Mouse (Mus musculus): Measurements from ENCODE around the gene Relb. TPM values are rescaled to one million over a fixed set of nuclear protein-coding genes. Genes with fewer than 3 reads are reported as not detected.

The Relb gene
- total RNA-seq (2014; rRNA removed) (6.5 and 6.9 TPM in 2 replicates), polyA plus RNA-seq (2015; fragmentation: Nextera tagmentation; extraction: Ambion mirVana) (4.5 and 5.4 TPM in 2 replicates)

DNA sequence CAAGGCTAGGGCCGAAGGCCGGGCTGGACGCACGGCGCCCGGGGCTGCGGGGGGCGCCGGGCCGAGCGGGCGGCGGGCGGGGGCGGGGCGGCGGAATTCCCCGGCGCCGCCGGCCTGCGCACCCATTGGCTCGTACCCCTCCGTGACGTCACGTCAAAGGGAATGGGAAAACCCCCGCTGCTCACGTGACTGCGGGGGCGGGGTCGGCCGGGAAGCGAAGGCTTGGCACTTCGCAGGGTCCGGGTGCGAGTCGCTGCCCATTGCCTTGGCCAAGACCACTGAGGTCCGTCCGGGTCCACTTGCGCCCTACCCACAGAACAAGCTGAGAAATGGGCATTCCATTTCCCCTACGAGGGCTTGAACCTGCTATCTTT is at the start of gene Relb:
Relb (minus strand) TSS at position 78 of the 374 bp plus-strand sequence.
- no peaks in the 10 kb centered on the region for H3K4me1 ChIP-seq (ENCODE audit: insufficient read depth)
- WGBS: 4% methylated on average over 39 of the region's 41 CpGs
- H3K36me3 ChIP-seq (ENCODE audit: insufficient read depth): peaks cover 20% of the 10 kb centered on the region
- H3K4me3 ChIP-seq (ENCODE audit: low read depth, low read length): peak within 1 kb of the TSS; percentile 76
- H3K27me3 ChIP-seq (ENCODE audit: insufficient read depth, low read length): no peaks in the 10 kb centered on the region
- H3K4me2 ChIP-seq (ENCODE audit: low read depth): peak within 1 kb of the TSS; percentile 92
- H3K27ac ChIP-seq (ENCODE audit: low read depth, low read length): peak within 1 kb of the TSS; percentile 57; the same call in 1 of the 2 replicates
- DNase-seq (peak; percentile 92), ATAC-seq (peak; percentile 85)
- TF ChIP-seq CTCF (IDR thresholded peaks at IDR 0.05; ENCODE audit: low read depth): no peak
- peak within 1 kb of the TSS; percentile 49 for H3K9ac ChIP-seq
- H3K9me3 ChIP-seq (ENCODE audit: low read length): no peaks in the 10 kb centered on the region

DNA sequence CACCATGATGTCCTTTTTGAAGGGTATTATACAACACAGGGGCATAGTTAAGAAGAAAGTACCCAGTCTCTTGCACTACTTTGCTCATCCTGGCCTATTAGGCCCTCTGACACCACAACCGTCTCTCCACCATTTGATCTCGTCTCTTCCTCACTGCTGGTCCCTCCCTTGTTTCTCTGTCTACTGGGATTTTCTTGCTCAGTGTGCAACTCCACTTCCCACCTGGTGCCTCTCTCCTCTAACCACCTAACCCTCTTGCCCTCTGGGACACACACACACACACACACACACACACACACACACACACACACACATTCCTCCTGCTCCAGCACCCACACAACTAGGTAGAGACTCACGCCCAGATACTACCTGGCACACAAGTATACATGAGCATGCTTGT is 49.7 kb upstream of the Relb start:
- no peak overlapping the region for H3K4me3 ChIP-seq (ENCODE audit: low read depth, low read length)
- no peak for TF ChIP-seq CTCF (IDR thresholded peaks at IDR 0.05; ENCODE audit: low read depth)
- WGBS: 89% methylated on average over 3 of the region's 3 CpGs
- ATAC-seq: no peak
- no peak for DNase-seq
- no peaks in the 10 kb centered on the region for H3K27me3 ChIP-seq (ENCODE audit: insufficient read depth, low read length)
- H3K4me1 ChIP-seq (ENCODE audit: insufficient read depth): no peaks in the 10 kb centered on the region
- H3K27ac ChIP-seq (ENCODE audit: low read depth, low read length): no peak overlapping the region
- no peaks in the 10 kb centered on the region for H3K9me3 ChIP-seq (ENCODE audit: low read length)
- no peaks in the 10 kb centered on the region for H3K36me3 ChIP-seq (ENCODE audit: insufficient read depth)
- no peak overlapping the region for H3K9ac ChIP-seq
- H3K4me2 ChIP-seq (ENCODE audit: low read depth): no peak overlapping the region

DNA sequence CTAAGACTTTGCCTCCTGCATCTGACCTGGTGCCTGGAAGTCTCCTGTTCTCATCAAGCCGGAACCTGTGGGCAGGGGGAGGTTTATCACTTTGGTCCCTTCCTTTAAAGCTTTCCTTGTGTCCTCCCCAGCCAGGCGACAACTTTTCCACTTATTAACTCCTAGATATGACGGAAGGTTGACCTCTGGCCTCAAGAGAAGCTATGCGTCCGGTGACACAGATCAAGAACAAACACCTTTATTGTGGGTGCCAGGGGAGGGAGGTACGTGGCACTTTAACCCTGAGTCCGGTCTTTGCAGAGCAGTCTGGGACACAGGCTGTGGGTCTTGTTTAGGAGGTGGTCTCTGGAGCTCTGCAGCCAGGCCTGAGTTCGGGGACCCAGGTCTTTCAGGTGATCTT is 48.6 kb upstream of the Relb start, which contains the start of gene Apoc2:
Apoc2 (minus strand) TSS at position 70 of the 400 bp plus-strand sequence.
- ATAC-seq: no peak

DNA sequence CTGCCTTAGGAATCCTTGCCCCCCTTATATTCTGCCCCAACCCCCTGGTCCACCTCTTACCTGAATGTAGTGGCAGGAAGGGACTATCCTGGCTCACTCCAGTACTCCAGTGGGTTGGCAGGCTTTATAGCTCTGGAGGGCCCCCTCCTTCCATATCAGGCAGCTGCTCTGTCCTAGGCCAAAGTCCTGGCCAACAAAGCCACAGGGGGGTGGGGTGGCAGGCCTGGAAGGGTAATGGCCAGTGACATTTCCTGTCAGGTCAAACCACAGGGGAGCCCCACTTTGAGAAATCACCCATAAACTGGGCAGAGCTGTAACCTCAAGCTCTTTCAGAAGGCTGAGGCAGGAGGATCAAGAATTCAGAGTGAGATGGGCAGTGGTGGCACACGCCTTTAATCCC is 47.4 kb upstream of the Relb start:
- H3K4me2 ChIP-seq (ENCODE audit: low read depth): no peak overlapping the region
- H3K9me3 ChIP-seq (ENCODE audit: low read length): no peaks in the 10 kb centered on the region
- DNase-seq: no peak
- H3K36me3 ChIP-seq (ENCODE audit: insufficient read depth): no peaks in the 10 kb centered on the region
- 80% methylated on average over 1 of the region's 1 CpGs for WGBS
- H3K4me1 ChIP-seq (ENCODE audit: insufficient read depth): no peaks in the 10 kb centered on the region
- H3K9ac ChIP-seq: no peak overlapping the region
- no peak overlapping the region for H3K27ac ChIP-seq (ENCODE audit: low read depth, low read length)
- no peak for ATAC-seq
- no peak for TF ChIP-seq CTCF (IDR thresholded peaks at IDR 0.05; ENCODE audit: low read depth)
- no peak overlapping the region for H3K4me3 ChIP-seq (ENCODE audit: low read depth, low read length)
- no peaks in the 10 kb centered on the region for H3K27me3 ChIP-seq (ENCODE audit: insufficient read depth, low read length)

More for the DNA sequence above, 48.6 kb upstream of the Relb start, which contains the start of gene Apoc2:
- no peaks in the 10 kb centered on the region for H3K36me3 ChIP-seq (ENCODE audit: insufficient read depth)
- H3K9me3 ChIP-seq (ENCODE audit: low read length): no peaks in the 10 kb centered on the region
- no peaks in the 10 kb centered on the region for H3K4me1 ChIP-seq (ENCODE audit: insufficient read depth)
- no peak within 1 kb of the TSS for H3K4me3 ChIP-seq (ENCODE audit: low read depth, low read length)
- DNase-seq: no peak
- no peaks in the 10 kb centered on the region for H3K27me3 ChIP-seq (ENCODE audit: insufficient read depth, low read length)
- no peak within 1 kb of the TSS for H3K27ac ChIP-seq (ENCODE audit: low read depth, low read length)
- TF ChIP-seq CTCF (IDR thresholded peaks at IDR 0.05; ENCODE audit: low read depth): no peak
- no peak within 1 kb of the TSS for H3K9ac ChIP-seq
- no peak within 1 kb of the TSS for H3K4me2 ChIP-seq (ENCODE audit: low read depth)
- 81% methylated on average over 8 of the region's 8 CpGs for WGBS

DNA sequence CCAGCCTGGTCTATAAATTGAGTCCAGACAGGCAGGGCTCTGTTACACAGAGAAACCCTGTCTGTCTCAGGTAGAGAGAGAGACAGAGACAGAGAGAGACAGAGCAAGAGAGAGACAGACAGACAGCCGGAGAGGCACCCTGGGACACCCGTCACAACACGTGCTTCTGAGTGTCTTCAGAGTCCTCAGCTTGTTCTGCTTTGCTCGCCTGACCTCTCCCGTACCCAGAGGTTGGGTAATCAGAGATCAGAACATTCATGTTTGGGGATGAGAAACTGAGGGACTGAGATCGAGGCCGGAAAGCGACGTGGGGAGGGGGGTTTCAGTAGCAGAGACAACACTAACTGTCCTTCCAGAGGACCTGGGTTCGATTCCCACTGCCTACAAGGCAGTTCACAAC is 46.6 kb upstream of the Relb start:
- WGBS: 88% methylated on average over 10 of the region's 10 CpGs
- ATAC-seq: no peak
- no peaks in the 10 kb centered on the region for H3K4me1 ChIP-seq (ENCODE audit: insufficient read depth)
- H3K36me3 ChIP-seq (ENCODE audit: insufficient read depth): no peaks in the 10 kb centered on the region
- TF ChIP-seq CTCF (IDR thresholded peaks at IDR 0.05; ENCODE audit: low read depth): no peak
- H3K27ac ChIP-seq (ENCODE audit: low read depth, low read length): no peak overlapping the region
- no peak for DNase-seq
- H3K9me3 ChIP-seq (ENCODE audit: low read length): no peaks in the 10 kb centered on the region
- no peak overlapping the region for H3K4me3 ChIP-seq (ENCODE audit: low read depth, low read length)
- no peak overlapping the region for H3K9ac ChIP-seq
- H3K4me2 ChIP-seq (ENCODE audit: low read depth): no peak overlapping the region
- no peaks in the 10 kb centered on the region for H3K27me3 ChIP-seq (ENCODE audit: insufficient read depth, low read length)

DNA sequence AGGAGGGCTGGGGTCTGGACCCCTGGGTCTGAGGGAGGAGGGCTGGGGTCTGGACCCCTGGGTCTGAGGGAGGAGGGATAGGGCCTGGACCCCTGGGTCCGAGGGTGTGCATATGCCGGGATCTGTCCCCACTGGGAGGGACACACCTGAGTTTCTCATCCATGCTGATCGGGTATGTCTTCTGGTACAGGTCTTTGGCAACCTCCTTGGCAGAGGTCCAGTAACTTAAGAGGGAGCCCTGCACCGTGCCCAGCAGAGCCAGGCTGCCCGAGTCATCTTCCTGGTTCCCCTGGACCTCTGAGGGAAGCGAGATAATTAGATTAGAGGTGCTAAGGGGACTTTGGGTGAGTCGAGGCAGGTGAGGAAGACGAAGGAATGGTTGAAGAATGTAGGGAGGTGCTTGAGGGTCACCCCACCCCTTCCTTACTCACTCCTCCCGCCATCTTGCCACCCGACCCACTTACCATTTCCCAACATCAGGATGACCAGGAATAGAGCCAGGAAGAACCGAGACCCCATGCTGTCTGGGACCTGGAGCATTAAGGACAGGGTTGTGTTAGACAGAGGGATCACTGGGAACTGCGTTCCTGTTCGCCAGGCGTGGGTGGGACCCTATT is 44.0 kb upstream of the Relb start:
- Histone ChIP-seq H3K4me2 (ENCODE audit: low read depth) (no peak overlapping the region), H3K27ac (ENCODE audit: low read depth, low read length) (no peak overlapping the region), H3K27me3 (ENCODE audit: insufficient read depth, low read length) (no peaks in the 10 kb centered on the region), H3K9ac (no peak overlapping the region), H3K36me3 (ENCODE audit: insufficient read depth) (no peaks in the 10 kb centered on the region), H3K4me3 (ENCODE audit: low read depth, low read length) (no peak overlapping the region), H3K4me1 (ENCODE audit: insufficient read depth) (no peaks in the 10 kb centered on the region), H3K9me3 (ENCODE audit: low read length) (no peaks in the 10 kb centered on the region)
- DNase-seq (no peak), ATAC-seq (no peak)
- TF ChIP-seq CTCF (IDR thresholded peaks at IDR 0.05; ENCODE audit: low read depth): no peak
- WGBS: 69% methylated on average over 14 of the region's 14 CpGs

DNA sequence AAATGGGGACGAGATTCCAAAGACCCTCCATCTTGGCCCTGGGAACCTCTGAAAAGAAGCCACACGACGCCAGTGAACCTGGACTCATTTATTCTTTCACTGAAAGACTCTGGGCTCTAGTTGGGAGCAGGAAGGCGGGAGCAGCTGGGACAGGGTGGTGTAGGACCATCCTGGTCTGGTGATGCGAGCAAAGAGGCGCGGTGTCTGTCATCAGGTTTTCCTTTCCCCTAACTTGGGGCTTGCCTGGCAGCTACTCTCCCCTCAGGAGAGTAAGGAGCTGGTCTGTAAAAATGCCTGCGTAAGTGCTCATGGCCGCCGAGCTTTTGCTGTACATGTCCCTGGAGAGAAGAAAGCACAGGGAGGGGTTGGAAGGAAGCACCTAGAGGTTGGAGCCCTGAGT is 42.3 kb upstream of the Relb start:
- no peak overlapping the region for H3K4me2 ChIP-seq (ENCODE audit: low read depth)
- no peak for TF ChIP-seq CTCF (IDR thresholded peaks at IDR 0.05; ENCODE audit: low read depth)
- H3K9me3 ChIP-seq (ENCODE audit: low read length): no peaks in the 10 kb centered on the region
- DNase-seq: no peak
- no peak overlapping the region for H3K27ac ChIP-seq (ENCODE audit: low read depth, low read length)
- ATAC-seq: no peak
- no peak overlapping the region for H3K9ac ChIP-seq
- H3K4me3 ChIP-seq (ENCODE audit: low read depth, low read length): no peak overlapping the region
- 68% methylated on average over 10 of the region's 10 CpGs for WGBS
- no peaks in the 10 kb centered on the region for H3K4me1 ChIP-seq (ENCODE audit: insufficient read depth)
- no peaks in the 10 kb centered on the region for H3K27me3 ChIP-seq (ENCODE audit: insufficient read depth, low read length)
- no peaks in the 10 kb centered on the region for H3K36me3 ChIP-seq (ENCODE audit: insufficient read depth)

Data from forebrain, postnatal 0 days (tissue).